Mouse (Mus musculus) cortical plate, adult 2 months (tissue): Measurements from ENCODE around the gene Celf2.

Experiments used
- CTCF ChIP-seq: fragments of 200-500 bp; IDR thresholded peaks from 2 replicates; pipeline ENCODE4 v1.5.1; 2011; ENCODE audit warnings: mild to moderate bottlenecking, control low read depth, low read length; ENCODE audit not compliant: insufficient read depth; ENCODE audit errors: extremely low read depth
- POLR2A ChIP-seq: fragments of 200-500 bp; IDR thresholded peaks from 2 replicates; pipeline ENCODE4 v1.6.1; 2011; ENCODE audit warnings: mild to moderate bottlenecking, low read length, control low read depth; ENCODE audit not compliant: insufficient read depth; ENCODE audit errors: extremely low read depth

GRCm38 (mm10) chr2:7045531-7045930 is 463.8 kb downstream of the Celf2 start:
- TF ChIP-seq POLR2A (no peak), CTCF (no peak)
